Mouse (Mus musculus) limb, embryonic 14.5 days (tissue): ENCODE data around the gene Hint1. TPM values are rescaled to one million over a fixed set of nuclear protein-coding genes. Genes with fewer than 3 reads are reported as not detected.

Experiments
- ATAC-seq: fragments of 200-750 bp; cut with Nextera tagmentation; 2 replicates; pipeline ENCODE4 v1.8.0; 2017; ENCODE audit warnings: low read depth, moderate number of reproducible peaks, moderate TSS enrichment; ENCODE audit not compliant: low FRiP score
- DNase-seq: peaks from one replicate; pipeline ENCODE4 v3.0.0-alpha.2; 2015; ENCODE audit warnings: low spot score
- H3K27ac ChIP-seq: fragments of 300-500 bp; sonication (generic); replicated peaks from 2 replicates; pipeline ENCODE4 v1.5.1; 2014; ENCODE audit warnings: low read depth, mild to moderate bottlenecking, low read length, moderate library complexity, mixed read lengths
- H3K27me3 ChIP-seq: fragments of 300-500 bp; sonication (generic); 2 replicates; pipeline ENCODE4 v1.6.1; 2014; ENCODE audit warnings: low read length, mixed read lengths; ENCODE audit not compliant: control insufficient read depth, insufficient read depth
- H3K36me3 ChIP-seq: fragments of 300-500 bp; sonication (generic); 2 replicates; pipeline ENCODE4 v1.6.1; 2014; ENCODE audit warnings: mild to moderate bottlenecking, low read length, moderate library complexity, mixed read lengths; ENCODE audit not compliant: control insufficient read depth, insufficient read depth
- H3K4me1 ChIP-seq: fragments of 300-500 bp; sonication (generic); 2 replicates; pipeline ENCODE4 v1.6.1; 2014; ENCODE audit warnings: antibody characterized with exemption, low read length, mixed read lengths; ENCODE audit not compliant: control insufficient read depth, insufficient read depth
- H3K4me2 ChIP-seq: fragments of 300-500 bp; sonication (generic); replicated peaks from 2 replicates; pipeline ENCODE4 v1.6.1; 2014; ENCODE audit warnings: low read depth, mild to moderate bottlenecking, low read length, moderate library complexity; ENCODE audit not compliant: severe bottlenecking
- H3K4me3 ChIP-seq: fragments of 300-500 bp; sonication (generic); replicated peaks from 2 replicates; pipeline ENCODE4 v1.5.1; 2014; ENCODE audit warnings: low read length
- H3K9ac ChIP-seq: fragments of 300-500 bp; sonication (generic); 2 replicates; pipeline ENCODE4 v1.6.1; 2014; ENCODE audit warnings: mild to moderate bottlenecking, low read depth, low read length, moderate library complexity; ENCODE audit not compliant: severe bottlenecking
- H3K9me3 ChIP-seq: fragments of 300-500 bp; sonication (generic); 2 replicates; pipeline ENCODE4 v1.6.1; 2016; ENCODE audit warnings: low read length; ENCODE audit not compliant: control insufficient read depth
- POLR2A ChIP-seq: fragments of 200-500 bp; IDR thresholded peaks from 2 replicates; pipeline ENCODE4 v1.8.0; 2012; ENCODE audit warnings: inconsistent platforms, mild to moderate bottlenecking, moderate library complexity, borderline replicate concordance; ENCODE audit not compliant: insufficient read depth, insufficient read length; ENCODE audit errors: extremely low read depth
- WGBS: fragments of 180-500 bp; shearing (Covaris S2); extraction: QIAGEN DNeasy Blood & Tissue Kit; methylation state at CpG from one replicate; pipeline ENCODE4 v1.1.7; 2014; 5-methylcytosine and 5-hydroxymethylcytosine counted together
- polyA plus RNA-seq, 2 experiments: library from polyadenylated mRNA; depleted of rRNA in 1 of 2; stranded (reverse) in 1 of 2; unstranded in 1 of 2; fragments of >200 nt; fragmentation: Nextera tagmentation in 1 of 2; extraction: Ambion mirVana in 1 of 2; gene quantifications; 2 replicates each; pipeline versions ENCODE4 v1.2.1 to v1.2.3; 2012 to 2014

Hint1 gene
- polyA plus RNA-seq (2012; rRNA removed) (492 and 618 TPM in 2 replicates), polyA plus RNA-seq (2014; fragmentation: Nextera tagmentation; extraction: Ambion mirVana) (557 and 602 TPM in 2 replicates)

DNA sequence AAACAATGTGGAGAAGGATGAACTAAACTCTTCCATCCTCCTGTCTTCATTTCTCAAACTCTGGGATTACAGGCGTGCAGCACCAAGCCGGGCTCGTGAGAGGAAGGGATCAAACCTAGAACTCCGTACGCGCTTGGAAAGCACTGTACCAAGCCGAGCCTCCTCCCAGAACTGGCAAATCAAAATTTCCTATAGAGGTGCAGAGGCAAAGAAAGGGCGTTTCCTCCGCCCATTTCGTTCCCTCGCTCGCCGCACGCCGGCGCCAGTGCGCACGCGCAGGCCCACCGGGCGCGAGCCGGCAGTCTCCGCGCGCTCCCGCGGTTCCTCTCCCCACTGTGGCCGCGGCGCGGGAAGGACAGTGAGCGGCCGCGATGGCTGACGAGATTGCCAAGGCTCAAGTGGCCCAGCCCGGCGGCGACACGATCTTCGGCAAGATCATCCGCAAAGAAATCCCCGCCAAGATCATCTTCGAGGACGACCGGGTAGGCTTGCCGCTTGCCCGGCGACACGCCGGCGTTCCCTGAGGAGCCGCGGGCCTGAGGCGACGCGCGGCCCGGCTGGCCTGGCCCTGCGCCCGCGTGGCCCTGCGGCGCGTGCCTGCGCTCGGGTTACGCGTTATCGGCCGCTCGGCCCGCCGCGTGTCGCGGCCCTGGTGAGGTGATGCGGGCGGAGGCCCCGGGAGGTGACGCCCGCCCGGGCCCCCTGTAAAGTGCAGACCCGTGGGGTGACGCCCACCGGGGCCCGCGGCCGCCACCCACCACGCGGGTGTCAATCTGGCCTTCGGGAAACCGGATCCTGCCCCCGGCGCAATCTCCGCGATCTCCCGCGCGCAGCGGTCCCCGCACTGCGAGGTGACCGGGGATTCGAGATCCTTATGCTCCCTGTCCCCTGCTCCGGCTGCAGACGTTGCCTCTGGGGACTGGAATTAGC, at the start of gene Hint1:
TSS of gene Hint1 (plus strand) at position 265 of the 930 bp plus-strand sequence.
- DNase-seq, result peak; percentile 95
- peak; percentile 91; the same call in 1 of the 2 replicates for TF ChIP-seq POLR2A
- peak; percentile 86 for ATAC-seq
- Histone ChIP-seq H3K4me2 (peak within 1 kb of the TSS; percentile 54), H3K27ac (peak within 1 kb of the TSS; percentile 89), H3K4me3 (peak within 1 kb of the TSS; percentile 92), H3K36me3 (peaks cover 21% of the 10 kb centered on the region), H3K27me3 (no peaks in the 10 kb centered on the region), H3K9me3 (no peaks in the 10 kb centered on the region), H3K4me1 (peaks cover 16% of the 10 kb centered on the region), H3K9ac (peak within 1 kb of the TSS; percentile 98)
- WGBS, result under 1% methylated on average over 64 of the region's 107 CpGs

DNA sequence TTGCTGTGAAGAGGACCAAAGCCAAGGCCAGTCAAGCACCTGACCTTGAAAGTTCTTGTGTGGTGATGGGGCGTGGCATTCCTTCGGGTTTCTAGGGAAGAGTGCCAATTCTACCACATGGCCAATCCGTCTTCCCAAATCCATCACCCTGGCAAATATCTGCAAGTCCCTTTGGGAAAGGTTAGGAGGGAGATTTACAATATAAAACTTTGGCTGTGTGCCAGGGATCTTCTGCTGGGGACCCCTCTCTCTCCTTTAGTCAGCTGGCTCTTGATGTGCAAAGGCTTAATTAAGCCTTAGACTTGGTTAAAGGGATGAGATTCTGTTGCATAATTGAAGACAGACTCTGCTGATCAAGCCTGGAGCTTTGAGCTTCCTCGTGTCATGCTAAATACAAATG, 48.7 kb upstream of the Hint1 start:
- Histone ChIP-seq H3K4me3 (no peak overlapping the region), H3K4me1 (no peaks in the 10 kb centered on the region), H3K27me3 (no peaks in the 10 kb centered on the region), H3K9me3 (no peaks in the 10 kb centered on the region), H3K9ac (no peak overlapping the region), H3K4me2 (no peak overlapping the region), H3K36me3 (no peaks in the 10 kb centered on the region), H3K27ac (no peak overlapping the region)
- ATAC-seq (no peak), DNase-seq (no peak)
- WGBS, result 60% methylated on average over 4 of the region's 4 CpGs
- no peak for TF ChIP-seq POLR2A

DNA sequence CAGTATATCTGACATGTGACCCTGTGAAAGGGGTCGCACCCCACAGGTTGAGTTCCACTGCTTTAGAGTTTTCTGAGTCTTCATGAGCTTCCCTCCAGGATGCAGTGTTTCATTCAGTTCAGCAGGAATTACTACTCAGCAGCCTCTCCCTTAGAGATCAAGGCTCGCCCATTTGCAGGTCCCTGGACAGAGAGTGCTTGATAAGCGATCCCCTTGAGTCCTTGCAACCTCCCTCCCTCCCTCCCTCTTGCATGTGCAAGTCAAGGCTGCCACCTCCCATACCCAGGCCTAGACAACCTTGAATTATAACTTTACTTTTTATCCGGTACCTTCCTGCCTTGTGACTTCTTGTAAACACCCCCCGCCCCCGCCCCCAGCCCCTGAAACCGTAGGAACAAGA, 46.7 kb upstream of the Hint1 start:
- Histone ChIP-seq H3K4me2 (no peak overlapping the region), H3K27ac (no peak overlapping the region), H3K9ac (no peak overlapping the region), H3K27me3 (no peaks in the 10 kb centered on the region), H3K36me3 (no peaks in the 10 kb centered on the region), H3K9me3 (no peaks in the 10 kb centered on the region), H3K4me1 (no peaks in the 10 kb centered on the region), H3K4me3 (no peak overlapping the region)
- TF ChIP-seq POLR2A, result no peak
- 63% methylated on average over 7 of the region's 7 CpGs for WGBS
- no peak for ATAC-seq
- no peak for DNase-seq

DNA sequence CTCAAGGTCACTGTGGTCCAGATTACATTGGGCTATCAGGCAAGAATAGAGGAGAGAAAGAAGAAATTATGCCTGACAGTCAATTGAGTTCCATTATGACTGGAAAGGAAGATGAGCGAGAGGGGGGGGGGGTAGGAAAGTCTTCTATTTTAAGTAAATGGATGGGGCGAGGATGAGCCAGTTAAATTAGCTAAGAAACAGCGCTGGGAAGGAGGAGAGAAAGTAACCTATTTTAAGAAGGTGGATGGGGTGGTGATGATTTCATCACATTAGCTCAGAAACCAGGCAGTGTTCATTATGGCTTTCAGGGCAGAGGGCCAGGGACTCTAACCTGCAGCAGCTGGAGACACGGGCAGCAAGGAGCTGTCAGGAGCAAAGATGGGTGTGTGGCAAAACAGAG, 42.7 kb upstream of the Hint1 start:
- DNase-seq (no peak), ATAC-seq (no peak)
- no peaks in the 10 kb centered on the region for H3K36me3 ChIP-seq
- no peaks in the 10 kb centered on the region for H3K4me1 ChIP-seq
- H3K4me3 ChIP-seq, result no peak overlapping the region
- WGBS, result 82% methylated on average over 4 of the region's 4 CpGs
- no peak overlapping the region for H3K27ac ChIP-seq
- no peaks in the 10 kb centered on the region for H3K27me3 ChIP-seq
- H3K4me2 ChIP-seq, result no peak overlapping the region
- no peaks in the 10 kb centered on the region for H3K9me3 ChIP-seq
- H3K9ac ChIP-seq, result no peak overlapping the region
- no peak for TF ChIP-seq POLR2A

DNA sequence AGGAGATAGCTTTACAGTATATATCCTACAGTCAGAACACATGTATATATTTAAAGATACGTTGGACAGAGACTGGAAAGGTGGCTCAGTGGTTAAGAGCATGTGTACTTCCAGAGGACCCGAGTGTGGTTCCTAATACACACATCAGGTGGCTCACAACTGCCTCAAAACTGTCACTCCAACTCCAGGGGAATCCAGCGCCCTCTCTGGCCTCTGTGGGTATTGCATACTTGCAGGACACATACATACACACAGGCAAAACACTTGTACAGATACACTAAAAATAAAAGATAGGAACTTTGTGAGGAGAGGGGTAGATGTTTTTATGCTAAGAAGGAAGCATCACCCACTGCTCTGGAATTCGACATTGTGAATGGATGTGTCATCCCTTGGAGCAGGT, 40.4 kb upstream of the Hint1 start:
- H3K4me1 ChIP-seq, result no peaks in the 10 kb centered on the region
- no peak for TF ChIP-seq POLR2A
- 81% methylated on average over 4 of the region's 4 CpGs for WGBS

More for the DNA sequence above, 40.4 kb upstream of the Hint1 start:
- Histone ChIP-seq H3K4me2 (no peak overlapping the region), H3K27me3 (no peaks in the 10 kb centered on the region), H3K9ac (no peak overlapping the region), H3K27ac (no peak overlapping the region), H3K36me3 (no peaks in the 10 kb centered on the region), H3K9me3 (no peaks in the 10 kb centered on the region), H3K4me3 (no peak overlapping the region)
- ATAC-seq (no peak), DNase-seq (no peak)
